Mouse (Mus musculus): ENCODE results near the gene Tex21.

Gene Tex21

GRCm38 (mm10) chr12:76246646-76247045 is at the start of gene Tex21:
Tex21 (minus strand) TSS chr12:76246746.
- no peak for DNase-seq (ENCODE audit: low spot score in 2 of 2)

GRCm38 (mm10) chr12:76293192-76293591 is 46.6 kb upstream of the Tex21 start:
- peak; percentile 47 to 80 for DNase-seq (ENCODE audit: low spot score in 2 of 2)

GRCm38 (mm10) chr12:76290271-76290670 is 43.7 kb upstream of the Tex21 start:
- no peak for DNase-seq (ENCODE audit: low spot score in 2 of 2)

DNA sequence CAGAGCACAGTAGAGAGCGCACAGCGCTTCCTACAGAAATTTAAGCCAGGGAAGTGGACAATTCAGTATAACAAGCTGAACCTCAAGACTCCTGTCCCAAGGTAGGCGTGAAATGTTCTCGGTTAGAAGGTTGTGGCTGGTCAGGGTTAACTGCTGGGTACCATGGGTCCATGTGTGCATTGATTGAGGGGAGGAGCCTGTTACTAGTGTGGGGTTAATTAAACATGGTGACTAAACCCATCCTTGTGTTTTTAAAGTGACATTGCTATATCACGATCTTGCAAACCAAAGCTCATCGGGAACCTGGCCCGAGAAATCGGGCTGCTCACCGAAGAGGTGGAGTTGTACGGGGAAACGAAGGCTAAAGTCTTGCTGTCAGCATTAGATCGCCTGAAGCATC is 42.9 kb upstream of the Tex21 start:
- no peak for DNase-seq (ENCODE audit: low spot score in 2 of 2)

DNA sequence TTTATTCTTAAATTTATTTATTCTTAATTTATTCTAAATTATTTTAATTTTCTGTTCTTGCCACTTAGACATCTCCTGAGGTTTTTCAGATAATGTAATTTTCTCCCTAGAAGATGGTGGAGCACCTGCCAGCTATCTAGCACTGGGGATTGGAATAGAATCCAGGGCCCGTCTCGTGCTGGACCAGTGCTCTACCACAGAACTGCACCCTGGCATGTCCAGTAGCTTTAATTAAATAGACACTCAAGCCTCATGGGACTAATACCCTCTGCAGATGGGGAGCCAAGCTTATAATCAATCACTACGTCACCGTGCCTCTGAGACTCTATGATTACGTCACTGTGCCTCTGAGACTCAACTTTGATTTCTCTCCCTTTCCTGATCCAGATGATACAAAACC is 41.9 kb upstream of the Tex21 start:
- no peak for DNase-seq (ENCODE audit: low spot score in 2 of 2)

- DNase-seq (ENCODE audit: low spot score in 2 of 2), result no peak
These were observed 41.4 kb upstream of the Tex21 start for GRCm38 (mm10) chr12:76287986-76288385.

GRCm38 (mm10) chr12:76285418-76285817 is 38.9 kb upstream of the Tex21 start:
- DNase-seq (ENCODE audit: low spot score in 2 of 2), result no peak

- DNase-seq (ENCODE audit: low spot score in 2 of 2), result no peak
These were observed 36.1 kb upstream of the Tex21 start for GRCm38 (mm10) chr12:76282532-76283173.

DNA sequence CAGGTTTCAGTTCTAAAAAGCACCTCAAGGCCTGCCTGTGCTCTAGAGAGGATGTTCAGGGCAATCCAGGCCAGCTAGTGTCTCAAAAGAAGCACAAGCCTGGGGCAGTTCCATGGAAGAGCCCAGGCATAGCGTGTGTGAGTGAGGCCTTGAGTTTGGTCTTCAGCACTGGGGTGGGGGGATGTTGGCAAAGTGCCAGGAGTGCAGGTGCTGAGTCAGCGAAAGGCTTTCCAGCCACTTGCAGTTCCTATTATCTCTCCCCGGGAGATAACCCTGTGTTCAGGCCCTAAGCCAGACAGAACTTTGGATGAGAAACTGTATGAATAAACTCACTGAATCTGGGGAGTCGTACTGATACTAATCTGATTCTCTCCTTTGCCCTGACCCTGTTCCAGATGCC is 35.6 kb upstream of the Tex21 start:
- DNase-seq (ENCODE audit: low spot score in 2 of 2), result no peak

DNA sequence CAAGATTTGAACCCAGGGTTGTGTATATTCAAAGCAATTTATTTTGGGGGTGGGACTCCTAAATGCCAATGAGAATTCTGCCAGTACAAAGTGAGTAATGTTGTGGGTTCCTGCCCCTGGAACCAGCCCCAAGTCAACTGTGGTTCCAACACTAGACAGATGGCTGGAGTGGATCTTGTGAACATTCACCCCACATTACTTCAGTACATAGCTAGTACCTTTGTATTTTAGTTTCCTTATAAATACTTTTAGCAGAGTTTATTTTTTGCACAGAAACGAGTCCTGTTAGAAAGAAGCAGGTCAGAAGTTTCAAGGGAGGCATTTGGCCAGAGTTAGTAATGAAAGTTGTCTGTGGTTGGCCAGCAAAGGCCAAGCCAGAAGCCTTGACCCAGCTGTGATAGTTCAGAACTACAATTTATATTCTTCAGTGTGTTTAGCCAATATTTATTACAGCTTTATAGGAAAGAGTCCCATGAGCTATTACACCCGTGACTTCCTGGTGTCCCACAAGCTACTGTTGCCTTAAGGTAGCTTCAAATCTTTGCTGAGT is 34.6 kb upstream of the Tex21 start:
- DNase-seq (ENCODE audit: low spot score in 2 of 2), result no peak

GRCm38 (mm10) chr12:76280556-76280955 is 34.0 kb upstream of the Tex21 start:
- no peak for DNase-seq (ENCODE audit: low spot score in 2 of 2)

- DNase-seq (ENCODE audit: low spot score in 2 of 2), result no peak
These were observed 31.7 kb upstream of the Tex21 start for GRCm38 (mm10) chr12:76278209-76278608.

GRCm38 (mm10) chr12:76272610-76273524 is 26.3 kb upstream of the Tex21 start:
- DNase-seq (ENCODE audit: low spot score in 2 of 2), result no peak

- DNase-seq (ENCODE audit: low spot score in 2 of 2), result no peak
These were observed 25.0 kb upstream of the Tex21 start for GRCm38 (mm10) chr12:76271516-76271915.

DNA sequence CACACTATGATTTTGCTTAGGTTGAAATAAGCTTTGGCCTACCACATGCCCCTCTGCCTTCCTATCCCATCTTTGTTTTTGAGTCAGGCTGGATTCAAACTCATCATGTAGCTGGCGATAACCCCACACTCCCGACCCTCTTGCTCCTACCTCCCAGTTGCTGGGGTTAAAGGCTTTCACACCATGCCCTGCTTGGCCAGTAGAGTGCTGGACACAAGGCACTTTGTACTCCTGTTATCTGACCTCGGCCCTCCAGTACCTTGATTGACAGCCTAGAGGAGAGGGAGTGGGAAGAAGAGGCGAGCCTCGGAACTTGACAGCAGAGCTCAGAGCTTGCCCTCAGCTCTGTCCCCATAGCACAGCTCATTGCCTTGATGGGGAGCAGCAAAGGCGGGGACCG is 22.6 kb upstream of the Tex21 start:
- DNase-seq (ENCODE audit: low spot score in 2 of 2), result no peak

- DNase-seq (ENCODE audit: low spot score in 2 of 2), result no peak
These were observed 22.1 kb upstream of the Tex21 start for GRCm38 (mm10) chr12:76268686-76269085.

- peak in 1 of 2 experiments; percentile 24 for DNase-seq (ENCODE audit: low spot score in 2 of 2)
These were observed 20.3 kb upstream of the Tex21 start for GRCm38 (mm10) chr12:76266875-76267274.

- no peak for DNase-seq (ENCODE audit: low spot score in 2 of 2)
These were observed 18.5 kb upstream of the Tex21 start for GRCm38 (mm10) chr12:76265001-76265400.

DNA sequence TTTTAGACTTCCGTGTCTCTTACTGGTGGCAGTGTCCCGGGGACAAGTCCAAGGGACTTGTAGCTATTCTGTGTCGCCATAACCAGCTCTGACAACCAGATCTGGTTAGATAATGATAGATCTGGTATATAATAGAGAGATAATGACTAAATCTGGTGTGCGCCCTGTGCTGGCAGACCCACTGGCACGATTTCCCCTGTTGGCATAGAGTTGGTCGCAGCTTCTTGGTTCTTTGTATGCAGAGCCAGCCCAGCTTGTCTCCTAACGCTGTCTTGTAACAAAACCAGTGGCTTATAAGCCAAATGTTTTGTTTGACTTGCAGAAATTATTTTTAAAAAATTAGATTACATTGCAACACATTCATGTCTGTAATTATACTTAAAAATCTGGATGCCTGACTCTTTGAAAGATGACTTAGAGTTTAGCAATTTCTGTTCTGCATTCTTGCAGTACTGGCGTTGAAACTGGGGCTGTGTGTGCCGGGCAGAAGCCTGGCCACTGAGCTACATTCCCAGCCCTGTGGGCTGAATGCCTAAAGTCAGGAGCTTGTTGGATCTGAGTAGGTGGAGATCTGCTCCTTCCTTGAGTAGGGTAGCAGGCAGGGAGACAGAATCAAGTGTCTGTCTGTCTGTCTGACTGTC is 17.9 kb upstream of the Tex21 start:
- DNase-seq (ENCODE audit: low spot score in 2 of 2), result no peak

DNA sequence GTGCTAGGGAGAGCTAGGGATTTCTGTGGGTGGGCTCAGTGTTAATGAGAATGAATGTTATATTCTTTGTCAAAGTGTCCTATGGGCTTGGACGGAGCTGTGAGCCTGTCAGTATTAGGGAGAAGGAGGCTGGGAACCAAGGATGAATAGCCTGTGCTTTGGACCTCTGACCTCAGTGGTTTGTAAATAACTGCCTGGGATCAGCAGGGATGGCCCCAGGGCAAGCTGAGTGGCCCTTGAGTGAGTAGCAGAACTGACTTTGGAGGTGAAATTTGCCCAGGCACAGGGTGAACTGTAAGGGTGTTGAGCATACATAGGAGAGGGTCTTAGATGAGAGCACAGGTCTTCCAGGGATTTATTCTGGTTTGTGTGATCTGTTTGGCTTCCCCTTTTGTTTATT is 17.3 kb upstream of the Tex21 start:
- DNase-seq (ENCODE audit: low spot score in 2 of 2), result no peak

DNA sequence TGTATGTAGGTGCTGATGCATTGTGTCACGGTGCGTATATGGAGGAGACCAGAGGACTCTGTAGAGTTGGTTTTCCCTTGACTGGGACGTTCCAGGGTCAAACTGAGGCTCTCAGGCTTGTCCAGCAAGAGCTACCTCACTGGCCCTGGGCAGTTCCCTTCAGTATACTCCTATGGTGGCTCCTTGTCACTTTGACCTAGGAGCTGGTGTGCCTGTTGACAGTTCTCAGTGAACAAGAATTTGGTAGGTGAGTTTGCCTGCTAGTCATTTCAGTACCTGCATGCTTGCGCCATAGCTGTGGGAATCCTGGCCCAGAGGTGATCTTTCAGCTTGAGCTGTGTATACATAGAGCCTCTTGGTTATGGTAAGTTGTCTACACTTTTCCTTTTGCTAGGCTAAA is 16.4 kb upstream of the Tex21 start:
- DNase-seq (ENCODE audit: low spot score in 2 of 2), result no peak

DNA sequence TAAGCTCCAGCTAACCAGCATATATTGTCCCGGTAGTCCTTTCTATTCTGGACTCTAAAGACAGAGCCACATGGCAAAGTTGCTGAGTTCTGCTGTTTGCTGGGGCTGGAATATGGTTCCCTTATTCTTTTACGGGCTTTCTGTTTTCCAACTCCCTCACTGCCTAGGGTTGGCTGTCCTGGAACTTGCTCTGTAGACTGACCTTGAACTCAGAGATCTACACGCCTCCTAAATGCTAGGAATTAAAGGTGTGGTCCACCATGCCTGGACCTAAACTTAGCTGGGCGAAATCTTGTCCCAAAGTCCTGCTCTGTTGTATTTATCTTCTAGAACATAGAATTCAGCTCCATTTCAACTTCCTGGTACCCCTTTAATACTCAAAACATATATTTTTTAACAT is 15.0 kb upstream of the Tex21 start:
- DNase-seq (ENCODE audit: low spot score in 2 of 2), result no peak
